Mouse (Mus musculus) midbrain, postnatal 0 days (tissue): ENCODE measurements around the gene Rpl24. TPM values are rescaled to one million over a fixed set of nuclear protein-coding genes. Genes with fewer than 3 reads are reported as not detected.

Experiments
- ATAC-seq: fragments of 200-750 bp; cut with Nextera tagmentation; 2 replicates; pipeline ENCODE4 v1.8.0; 2017; ENCODE audit warnings: moderate number of reproducible peaks, mild to moderate bottlenecking, moderate TSS enrichment, moderate library complexity; ENCODE audit not compliant: low FRiP score
- DNase-seq: peaks from one replicate; pipeline ENCODE4 v3.0.0-alpha.2; 2015; ENCODE audit warnings: low spot score
- H3K27ac ChIP-seq: fragments of 300-500 bp; sonication (generic); 2 replicates; pipeline ENCODE4 v1.5.1; 2014; ENCODE audit warnings: low read depth, mild to moderate bottlenecking, low read length, mixed read lengths
- H3K27me3 ChIP-seq: fragments of 300-500 bp; sonication (generic); 2 replicates; pipeline ENCODE4 v1.6.1; 2014; ENCODE audit warnings: low read length, control low read depth, mixed read lengths; ENCODE audit not compliant: insufficient read depth
- H3K36me3 ChIP-seq: fragments of 300-500 bp; sonication (generic); 2 replicates; pipeline ENCODE4 v1.6.1; 2014; ENCODE audit warnings: low read length, control low read depth, mixed read lengths; ENCODE audit not compliant: insufficient read depth
- H3K4me1 ChIP-seq: fragments of 300-500 bp; sonication (generic); 2 replicates; pipeline ENCODE4 v1.6.1; 2014; ENCODE audit warnings: mild to moderate bottlenecking, control low read depth, antibody characterized with exemption, low read length, mixed read lengths; ENCODE audit not compliant: insufficient read depth
- H3K4me2 ChIP-seq: fragments of 300-500 bp; sonication (generic); 2 replicates; pipeline ENCODE4 v1.6.1; 2014; ENCODE audit warnings: low read depth, mild to moderate bottlenecking, low read length, mixed read lengths; ENCODE audit not compliant: poor library complexity, severe bottlenecking
- H3K4me3 ChIP-seq: fragments of 300-500 bp; sonication (generic); 2 replicates; pipeline ENCODE4 v1.5.1; 2014; ENCODE audit warnings: low read depth, mild to moderate bottlenecking, low read length, moderate library complexity
- H3K9ac ChIP-seq: fragments of 300-500 bp; sonication (generic); replicated peaks from 2 replicates; pipeline ENCODE4 v1.6.1; 2014; ENCODE audit warnings: mild to moderate bottlenecking, low read length, moderate library complexity, mixed read lengths; ENCODE audit not compliant: poor library complexity, severe bottlenecking
- H3K9me3 ChIP-seq: fragments of 300-500 bp; sonication (generic); 2 replicates; pipeline ENCODE4 v1.6.1; 2016; ENCODE audit warnings: low read length, control low read depth
- CTCF ChIP-seq: IDR thresholded peaks from 2 replicates; pipeline ENCODE4 v1.5.1; 2016; ENCODE audit warnings: antibody characterized with exemption, mild to moderate bottlenecking
- WGBS: fragments of 180-500 bp; shearing (Covaris S2); extraction: QIAGEN DNeasy Blood & Tissue Kit; methylation state at CpG from one replicate; pipeline ENCODE4 v1.1.7; 2014; 5-methylcytosine and 5-hydroxymethylcytosine counted together
- polyA plus RNA-seq: library from polyadenylated mRNA; unstranded; fragments of >200 nt; fragmentation: Nextera tagmentation; extraction: Ambion mirVana; gene quantifications from 2 replicates; pipeline ENCODE4 v1.2.1, GENCODE M21; 2015
- total RNA-seq: library from RNA; depleted of rRNA; stranded (reverse); fragments of >200 nt; gene quantifications from 2 replicates; pipeline ENCODE4 v1.2.3, GENCODE M21; 2014

The Rpl24 gene
- total and polyA plus RNA-seq, 2 experiments from 2014 or later = 306 to 533 TPM

- no peak overlapping the region for H3K4me2 ChIP-seq
- H3K27me3 ChIP-seq = no peaks in the 10 kb centered on the region
- H3K27ac ChIP-seq = no peak overlapping the region
- no peaks in the 10 kb centered on the region; the same call in 1 of the 2 replicates for H3K36me3 ChIP-seq
- DNase-seq (peak; percentile 58), ATAC-seq (no peak)
- H3K9me3 ChIP-seq = no peaks in the 10 kb centered on the region
- H3K4me1 ChIP-seq = peaks cover 5% of the 10 kb centered on the region; the same call in 1 of the 2 replicates
- H3K4me3 ChIP-seq = no peak overlapping the region
- no peak overlapping the region for H3K9ac ChIP-seq
- 59% methylated on average over 4 of the region's 4 CpGs for WGBS
- peak; percentile 60 for TF ChIP-seq CTCF
These were observed 1.7 kb upstream of the Rpl24 start for GRCm38 (mm10) chr16:55964126-55964949.

- peak overlapping the region; percentile 84; the same call in 1 of the 2 replicates for H3K27ac ChIP-seq
- ATAC-seq = no peak
- WGBS = 47% methylated on average over 1 of the region's 1 CpGs
- peaks cover 19% of the 10 kb centered on the region for H3K36me3 ChIP-seq
- peak overlapping the region; percentile 66 for H3K4me2 ChIP-seq
- H3K9me3 ChIP-seq = no peaks in the 10 kb centered on the region
- DNase-seq = no peak
- H3K9ac ChIP-seq = peak overlapping the region; percentile 91
- H3K27me3 ChIP-seq = no peaks in the 10 kb centered on the region
- H3K4me3 ChIP-seq = peak overlapping the region; percentile 68
- TF ChIP-seq CTCF = no peak
- H3K4me1 ChIP-seq = peaks cover 5% of the 10 kb centered on the region; the same call in 1 of the 2 replicates
These were observed 1.1 kb downstream of the Rpl24 start for GRCm38 (mm10) chr16:55967221-55967620.

GRCm38 (mm10) chr16:55969147-55969546, 3.1 kb downstream of the Rpl24 start:
- Histone ChIP-seq H3K27me3 (no peaks in the 10 kb centered on the region), H3K4me3 (no peak overlapping the region), H3K27ac (no peak overlapping the region), H3K9me3 (no peaks in the 10 kb centered on the region), H3K4me1 (peaks cover 5% of the 10 kb centered on the region; the same call in 1 of the 2 replicates), H3K36me3 (peaks cover 19% of the 10 kb centered on the region), H3K9ac (no peak overlapping the region), H3K4me2 (no peak overlapping the region)
- DNase-seq (peak; percentile 64), ATAC-seq (no peak)
- 82% methylated on average over 3 of the region's 3 CpGs for WGBS
- TF ChIP-seq CTCF = peak; percentile 71

GRCm38 (mm10) chr16:55970416-55970815, 4.3 kb downstream of the Rpl24 start:
- Histone ChIP-seq H3K36me3 (peaks cover 19% of the 10 kb centered on the region), H3K4me1 (peaks cover 6% of the 10 kb centered on the region), H3K27me3 (no peaks in the 10 kb centered on the region), H3K4me3 (no peak overlapping the region), H3K9ac (no peak overlapping the region), H3K4me2 (no peak overlapping the region), H3K9me3 (no peaks in the 10 kb centered on the region), H3K27ac (no peak overlapping the region)
- DNase-seq (no peak), ATAC-seq (no peak)
- 94% methylated on average over 5 of the region's 5 CpGs for WGBS
- no peak for TF ChIP-seq CTCF

- Histone ChIP-seq H3K27me3 (no peaks in the 10 kb centered on the region), H3K36me3 (peaks cover 19% of the 10 kb centered on the region), H3K9ac (no peak overlapping the region), H3K4me1 (peaks cover 9% of the 10 kb centered on the region), H3K27ac (no peak overlapping the region), H3K4me2 (no peak overlapping the region), H3K9me3 (no peaks in the 10 kb centered on the region), H3K4me3 (no peak overlapping the region)
- 75% methylated on average over 6 of the region's 6 CpGs for WGBS
- 0 out of 2 replicates have a peak, but pooled peaks have one; percentile 25 for TF ChIP-seq CTCF
- ATAC-seq (no peak), DNase-seq (no peak)
These were observed 5.9 kb downstream of the Rpl24 start for GRCm38 (mm10) chr16:55971735-55972615.
